Mouse (Mus musculus): ENCODE results near the gene Car12. TPM values are rescaled to one million over a fixed set of nuclear protein-coding genes. Genes with fewer than 3 reads are reported as not detected.
"Not testable (repeated sequence)": the region's sequence is repeated elsewhere in the genome, so short reads cannot be mapped to it uniquely, and the experiment has no call there.

Car12 gene
- polyA plus RNA-seq, 1 experiment from 2014 or later = 3.3 TPM

DNA sequence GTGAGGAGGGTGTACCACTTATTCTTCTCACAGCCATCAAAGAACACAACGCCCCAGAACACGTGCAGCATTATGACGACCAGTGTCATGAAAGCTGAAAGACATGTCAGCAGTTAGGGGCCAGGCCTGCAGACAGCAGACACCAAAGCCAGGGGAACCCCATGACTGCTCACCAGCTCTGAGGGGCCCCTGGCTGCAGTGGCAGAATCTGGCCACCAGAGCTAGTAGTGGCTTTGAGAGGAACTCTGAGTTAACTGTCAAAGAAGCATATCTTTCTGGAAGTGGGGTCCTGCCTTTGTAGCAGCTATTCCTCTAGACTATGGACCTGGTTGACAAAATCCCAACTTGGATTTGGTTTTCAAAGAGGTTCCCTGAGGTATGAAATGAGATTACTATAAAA lies 71.1 kb downstream of the Car12 start:
- ATAC-seq; H3K4me2 ChIP-seq (ENCODE audit: low read length); H3K9me3 ChIP-seq (ENCODE audit: control insufficient read depth, low read length); H3K27me3 ChIP-seq (replicated peaks; ENCODE audit: control insufficient read depth, insufficient read depth, low read length); H3K4me3 ChIP-seq (replicated peaks; ENCODE audit: low read length); H3K36me3 ChIP-seq (ENCODE audit: control insufficient read depth, insufficient read depth); H3K9ac ChIP-seq (replicated peaks; ENCODE audit: low read depth, low read length); H3K4me1 ChIP-seq (replicated peaks; ENCODE audit: control insufficient read depth, insufficient read depth, low read length); H3K27ac ChIP-seq (ENCODE audit: low read length): not testable (repeated sequence)
- WGBS = no CpG with 5 or more reads among the region's 3 CpGs

DNA sequence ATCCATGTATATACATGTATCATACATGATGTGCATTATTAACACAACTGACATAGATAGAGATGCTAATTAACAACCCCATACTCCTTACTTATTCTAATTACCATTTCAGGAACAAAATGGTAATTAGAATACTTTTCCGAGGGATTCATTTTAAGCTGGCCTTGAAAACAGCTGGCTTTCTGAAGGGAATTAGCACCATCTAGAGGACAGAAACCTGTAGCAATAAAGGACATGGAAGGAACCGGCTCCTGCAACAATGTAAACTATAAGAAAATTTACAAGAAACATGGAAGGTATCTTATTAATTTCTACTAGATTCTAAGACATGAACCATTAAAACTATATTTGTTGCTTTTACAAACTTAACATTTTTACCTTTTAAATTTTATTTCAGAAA lies 74.3 kb downstream of the Car12 start:
- no peaks in the 10 kb centered on the region for H3K27me3 ChIP-seq (replicated peaks; ENCODE audit: control insufficient read depth, insufficient read depth, low read length)
- peaks cover 2% of the 10 kb centered on the region; the same call in 1 of the 2 replicates for H3K36me3 ChIP-seq (ENCODE audit: control insufficient read depth, insufficient read depth)
- 6% methylated on average over 2 of the region's 2 CpGs for WGBS
- no peaks in the 10 kb centered on the region for H3K9me3 ChIP-seq (ENCODE audit: control insufficient read depth, low read length)
- peaks cover under 1% of the 10 kb centered on the region; the same call in 1 of the 2 replicates for H3K4me1 ChIP-seq (replicated peaks; ENCODE audit: control insufficient read depth, insufficient read depth, low read length)
- no peak overlapping the region for H3K27ac ChIP-seq (ENCODE audit: low read length)
- H3K9ac ChIP-seq (replicated peaks; ENCODE audit: low read depth, low read length) = no peak overlapping the region
- 0 out of 2 replicates have a peak, but pooled peaks have one; percentile 28 for ATAC-seq
- H3K4me3 ChIP-seq (replicated peaks; ENCODE audit: low read length) = no peak overlapping the region
- no peak overlapping the region for H3K4me2 ChIP-seq (ENCODE audit: low read length)

DNA sequence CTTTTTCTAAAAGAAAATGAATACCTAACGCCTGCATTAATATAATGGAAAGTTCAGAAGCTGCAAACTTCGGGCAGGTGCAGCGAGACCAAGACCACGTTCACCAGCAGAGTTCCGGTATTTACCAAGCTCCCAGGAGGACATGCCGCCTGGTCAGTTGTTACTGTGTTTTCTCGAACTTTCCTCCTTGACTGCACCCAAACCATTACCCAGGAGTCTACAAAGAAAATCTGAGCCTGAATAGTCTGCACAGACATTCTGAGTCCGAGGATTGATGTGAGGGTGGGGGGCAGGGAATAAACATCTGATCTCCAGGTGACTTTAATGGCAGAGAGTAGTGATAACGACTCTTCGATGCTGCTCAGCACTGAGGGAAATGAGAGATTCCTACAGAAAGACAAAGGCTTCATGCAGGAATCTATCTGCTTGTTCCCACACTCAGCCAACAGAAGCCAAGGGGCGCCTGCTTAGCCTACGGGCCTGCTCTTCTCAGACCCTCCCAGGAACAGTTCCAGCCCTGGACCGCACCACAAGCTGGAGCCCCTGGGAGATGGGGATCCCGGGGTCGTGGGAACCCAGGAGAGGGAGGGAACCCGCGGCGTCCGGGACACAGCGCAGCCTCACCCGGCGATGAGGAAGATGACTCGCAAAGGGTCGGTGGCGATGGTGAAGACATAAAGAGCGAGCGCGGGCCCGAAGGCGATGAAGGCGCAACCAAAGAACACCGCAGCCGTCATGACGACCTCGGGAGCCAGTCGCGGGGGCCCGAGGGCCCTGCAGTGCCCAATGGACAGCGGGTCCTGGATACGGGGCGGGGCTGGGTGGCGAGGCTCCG lies 81.4 kb downstream of the Car12 start:
- peak overlapping the region; percentile 88 for H3K27ac ChIP-seq (ENCODE audit: low read length)
- H3K4me3 ChIP-seq (replicated peaks; ENCODE audit: low read length) = peak overlapping the region; percentile 71
- peak overlapping the region; percentile 70 for H3K4me2 ChIP-seq (ENCODE audit: low read length)
- no peaks in the 10 kb centered on the region for H3K27me3 ChIP-seq (replicated peaks; ENCODE audit: control insufficient read depth, insufficient read depth, low read length)
- WGBS = 1% methylated on average over 42 of the region's 43 CpGs
- ATAC-seq = peak; percentile 53
- H3K9me3 ChIP-seq (ENCODE audit: control insufficient read depth, low read length) = no peaks in the 10 kb centered on the region
- no peaks in the 10 kb centered on the region; the same call in 1 of the 2 replicates for H3K36me3 ChIP-seq (ENCODE audit: control insufficient read depth, insufficient read depth)
- peaks cover 17% of the 10 kb centered on the region for H3K4me1 ChIP-seq (replicated peaks; ENCODE audit: control insufficient read depth, insufficient read depth, low read length)
- peak overlapping the region; percentile 92 for H3K9ac ChIP-seq (replicated peaks; ENCODE audit: low read depth, low read length)

DNA sequence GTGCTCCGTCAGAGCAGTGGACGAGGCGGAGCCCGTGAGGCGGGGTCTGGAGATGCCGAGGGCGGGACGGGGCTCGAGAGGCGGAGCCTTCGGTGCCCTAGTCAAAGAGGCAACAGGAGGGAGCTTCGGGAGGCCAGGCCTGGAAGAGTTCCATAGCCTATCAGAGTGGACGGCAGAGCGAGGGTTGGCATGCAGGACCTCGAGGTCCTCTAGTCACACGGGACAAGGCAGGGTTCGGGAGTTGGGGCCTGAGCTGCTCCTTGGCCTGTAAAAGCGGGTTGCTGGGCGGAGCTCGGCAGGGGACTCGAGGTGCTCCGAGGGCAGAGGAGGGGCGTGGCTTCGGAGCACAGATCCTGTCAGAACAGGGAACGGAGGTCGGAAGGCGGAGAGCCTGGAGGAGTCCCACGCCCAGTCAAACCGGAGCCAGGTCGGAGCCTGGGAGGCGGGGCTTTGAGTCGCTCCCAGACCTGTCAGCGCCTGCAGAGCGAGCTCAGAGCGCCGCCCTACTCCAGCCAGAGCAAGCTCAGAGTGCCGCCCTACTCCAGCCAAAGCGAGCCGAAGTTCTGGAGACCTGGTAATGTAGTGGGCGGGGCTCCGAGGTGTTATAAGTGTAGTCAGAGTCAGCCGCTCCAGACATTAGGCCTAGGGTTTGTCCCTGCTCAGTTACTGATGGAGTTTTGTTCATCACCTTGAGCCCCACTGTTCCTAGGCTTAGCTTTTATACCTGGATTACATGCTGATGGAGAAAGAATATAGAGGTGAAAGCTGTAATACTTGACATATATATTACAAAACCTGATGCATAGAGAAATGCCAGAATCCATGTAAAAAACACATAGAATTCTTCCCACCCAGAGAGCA lies 82.2 kb downstream of the Car12 start, which contains the start of gene Aph1b:
Gene Aph1b (minus strand): TSS at position 27 of the 861 bp plus-strand sequence.
- Histone ChIP-seq H3K9me3 (ENCODE audit: control insufficient read depth, low read length) (no peaks in the 10 kb centered on the region), H3K27me3 (replicated peaks; ENCODE audit: control insufficient read depth, insufficient read depth, low read length) (no peaks in the 10 kb centered on the region), H3K27ac (ENCODE audit: low read length) (peak within 1 kb of the TSS; percentile 88), H3K4me2 (ENCODE audit: low read length) (peak within 1 kb of the TSS; percentile 70), H3K36me3 (ENCODE audit: control insufficient read depth, insufficient read depth) (no peaks in the 10 kb centered on the region), H3K9ac (replicated peaks; ENCODE audit: low read depth, low read length) (peak within 1 kb of the TSS; percentile 92), H3K4me1 (replicated peaks; ENCODE audit: control insufficient read depth, insufficient read depth, low read length) (peaks cover 17% of the 10 kb centered on the region), H3K4me3 (replicated peaks; ENCODE audit: low read length) (peak within 1 kb of the TSS; percentile 71)
- ATAC-seq = peak; percentile 98
- under 1% methylated on average over 42 of the region's 42 CpGs for WGBS

DNA sequence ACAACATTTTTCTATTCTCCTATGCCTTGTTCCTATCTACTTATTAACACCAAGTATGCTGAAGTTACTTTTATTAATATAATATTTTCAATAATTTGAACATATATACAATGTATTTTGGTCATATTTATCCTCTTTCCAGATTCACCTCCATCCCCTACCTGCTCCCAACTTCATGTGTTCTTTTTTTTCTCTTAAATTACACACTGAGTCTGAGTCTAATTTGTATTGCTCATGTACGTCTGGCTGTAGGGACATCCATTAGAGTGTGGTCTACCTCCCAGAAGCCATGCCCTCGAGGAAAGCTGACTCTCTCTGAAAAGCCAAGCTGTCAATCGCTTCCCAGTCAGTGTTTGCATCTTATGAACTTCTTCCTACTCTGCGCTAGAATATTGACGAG lies 83.3 kb downstream of the Car12 start, which contains the start of gene Gm10647:
Gene Gm10647 (plus strand): TSS at position 301 of the 400 bp plus-strand sequence.
- Histone ChIP-seq H3K36me3 (ENCODE audit: control insufficient read depth, insufficient read depth) (no peaks in the 10 kb centered on the region), H3K27me3 (replicated peaks; ENCODE audit: control insufficient read depth, insufficient read depth, low read length) (no peaks in the 10 kb centered on the region), H3K9ac (replicated peaks; ENCODE audit: low read depth, low read length) (peak within 1 kb of the TSS; percentile 92), H3K27ac (ENCODE audit: low read length) (no peak within 1 kb of the TSS; the same call in 1 of the 2 replicates), H3K4me2 (ENCODE audit: low read length) (peak within 1 kb of the TSS; percentile 70), H3K4me1 (replicated peaks; ENCODE audit: control insufficient read depth, insufficient read depth, low read length) (peaks cover 17% of the 10 kb centered on the region), H3K9me3 (ENCODE audit: control insufficient read depth, low read length) (no peaks in the 10 kb centered on the region), H3K4me3 (replicated peaks; ENCODE audit: low read length) (peak within 1 kb of the TSS; percentile 71)
- no peak for ATAC-seq
- 77% methylated on average over 5 of the region's 5 CpGs for WGBS

DNA sequence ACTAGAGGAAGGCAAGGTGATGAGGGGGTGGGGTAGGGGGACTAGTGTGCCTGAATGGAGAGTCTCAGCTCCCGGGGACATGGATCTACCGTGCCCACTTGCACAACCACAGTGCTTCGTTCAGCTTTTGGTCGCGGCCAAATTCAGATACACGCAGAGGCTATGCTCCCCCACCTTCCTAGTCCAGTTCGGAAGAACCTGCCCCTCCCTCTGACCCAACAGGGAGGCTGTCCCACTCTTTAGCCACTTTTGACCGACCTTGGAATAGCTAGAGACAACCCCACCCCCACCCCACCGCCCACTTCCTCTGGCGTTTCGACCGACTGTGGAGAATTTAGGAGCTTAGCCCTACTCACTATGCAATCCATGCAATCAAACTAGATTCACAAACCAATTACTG lies 88.5 kb downstream of the Car12 start:
- 52% methylated on average over 12 of the region's 12 CpGs for WGBS
- no peaks in the 10 kb centered on the region for H3K36me3 ChIP-seq (ENCODE audit: control insufficient read depth, insufficient read depth)
- no peak overlapping the region for H3K9ac ChIP-seq (replicated peaks; ENCODE audit: low read depth, low read length)
- ATAC-seq = no peak
- H3K4me1 ChIP-seq (replicated peaks; ENCODE audit: control insufficient read depth, insufficient read depth, low read length) = no peaks in the 10 kb centered on the region
- H3K4me3 ChIP-seq (replicated peaks; ENCODE audit: low read length) = no peak overlapping the region
- no peak overlapping the region for H3K27ac ChIP-seq (ENCODE audit: low read length)
- no peak overlapping the region for H3K4me2 ChIP-seq (ENCODE audit: low read length)
- H3K9me3 ChIP-seq (ENCODE audit: control insufficient read depth, low read length) = no peaks in the 10 kb centered on the region
- H3K27me3 ChIP-seq (replicated peaks; ENCODE audit: control insufficient read depth, insufficient read depth, low read length) = 0 out of 2 replicates have a peak, but pooled peaks cover 2% of the 10 kb centered on the region

DNA sequence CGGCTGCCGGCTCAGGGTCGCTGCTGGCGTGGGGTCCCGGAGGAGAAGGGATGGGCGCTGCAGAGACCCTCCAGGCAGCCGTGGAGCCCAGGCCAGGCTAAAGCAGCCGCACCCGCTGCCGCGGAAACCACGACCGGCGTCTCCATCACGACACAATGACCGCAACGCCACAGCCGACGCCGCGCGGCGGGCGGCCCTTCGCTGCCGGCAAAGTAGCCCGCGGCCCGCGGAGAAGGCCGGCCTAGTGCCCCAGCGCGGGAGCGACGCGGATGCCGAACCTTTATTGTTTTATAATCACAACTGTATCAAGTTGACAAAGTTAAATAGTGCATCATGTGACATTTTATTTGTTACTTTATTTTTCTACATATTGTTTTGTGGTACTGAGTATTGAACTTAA lies 92.5 kb downstream of the Car12 start:
- H3K4me1 ChIP-seq (replicated peaks; ENCODE audit: control insufficient read depth, insufficient read depth, low read length); H3K27me3 ChIP-seq (replicated peaks; ENCODE audit: control insufficient read depth, insufficient read depth, low read length); H3K36me3 ChIP-seq (ENCODE audit: control insufficient read depth, insufficient read depth); H3K27ac ChIP-seq (ENCODE audit: low read length); H3K9me3 ChIP-seq (ENCODE audit: control insufficient read depth, low read length); ATAC-seq: not testable (repeated sequence)
- Histone ChIP-seq H3K9ac (replicated peaks; ENCODE audit: low read depth, low read length) (peak overlapping the region; percentile 44; the same call in 1 of the 2 replicates), H3K4me3 (replicated peaks; ENCODE audit: low read length) (peak overlapping the region; percentile 34), H3K4me2 (ENCODE audit: low read length) (peak overlapping the region; percentile 49)
- 1% methylated on average over 23 of the region's 37 CpGs for WGBS

DNA sequence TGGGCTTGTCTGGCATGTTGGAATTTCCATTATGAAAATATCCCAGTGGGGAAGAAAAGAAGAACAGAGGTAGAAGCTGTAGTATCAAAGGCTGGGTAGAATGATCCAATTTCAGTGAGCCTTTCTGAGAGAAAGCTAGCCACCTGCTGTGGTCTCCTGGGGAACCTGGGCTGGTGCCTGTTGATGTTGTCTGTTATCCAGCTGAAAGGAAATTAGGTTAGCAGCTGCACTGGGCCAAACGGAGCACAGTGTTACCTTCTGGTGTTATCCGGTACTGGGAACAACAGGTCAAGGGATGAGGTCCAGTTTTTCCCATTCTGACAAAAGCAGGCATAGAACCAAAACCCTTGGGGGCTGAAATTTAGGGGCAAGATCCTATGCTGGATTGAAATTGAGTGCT lies 99.9 kb downstream of the Car12 start:
- no peak for ATAC-seq
- no peak overlapping the region for H3K9ac ChIP-seq (replicated peaks; ENCODE audit: low read depth, low read length)

More for the DNA sequence above, 99.9 kb downstream of the Car12 start:
- H3K4me3 ChIP-seq (replicated peaks; ENCODE audit: low read length) = no peak overlapping the region
- H3K4me2 ChIP-seq (ENCODE audit: low read length) = no peak overlapping the region
- no peaks in the 10 kb centered on the region for H3K4me1 ChIP-seq (replicated peaks; ENCODE audit: control insufficient read depth, insufficient read depth, low read length)
- no peaks in the 10 kb centered on the region for H3K36me3 ChIP-seq (ENCODE audit: control insufficient read depth, insufficient read depth)
- no peak overlapping the region for H3K27ac ChIP-seq (ENCODE audit: low read length)
- no peaks in the 10 kb centered on the region for H3K27me3 ChIP-seq (replicated peaks; ENCODE audit: control insufficient read depth, insufficient read depth, low read length)
- H3K9me3 ChIP-seq (ENCODE audit: control insufficient read depth, low read length) = no peaks in the 10 kb centered on the region
- 8% methylated on average over 2 of the region's 2 CpGs for WGBS
